Mouse (Mus musculus): ENCODE measurements around the gene Palmd. TPM values are rescaled to one million over a fixed set of nuclear protein-coding genes. Genes with fewer than 3 reads are reported as not detected.

Palmd gene
- polyA plus RNA-seq, 1 experiment: 0.11 TPM

GRCm38 (mm10) chr3:116946476-116946875 is 22.3 kb downstream of the Palmd start:
- Histone ChIP-seq H3K36me3 (ENCODE audit: control insufficient read depth, insufficient read depth, low read length) (no peaks in the 10 kb centered on the region), H3K4me3 (ENCODE audit: low read depth, low read length) (no peak overlapping the region), H3K27ac (ENCODE audit: insufficient read depth, low read depth, low read length) (no peak overlapping the region), H3K4me1 (ENCODE audit: control insufficient read depth, insufficient read depth, insufficient read length, low read length) (no peaks in the 10 kb centered on the region), H3K27me3 (ENCODE audit: control insufficient read depth, insufficient read depth, low read length) (no peaks in the 10 kb centered on the region)
- 80% methylated on average over 4 of the region's 4 CpGs for WGBS
- TF ChIP-seq CTCF (IDR thresholded peaks at IDR 0.05; ENCODE audit: extremely low read depth, insufficient read length, insufficient replicate concordance, low read depth, low read length): no peak
- TF ChIP-seq POLR2A (IDR thresholded peaks at IDR 0.05; ENCODE audit: low read depth, low read length): no peak

- no peaks in the 10 kb centered on the region for H3K36me3 ChIP-seq (ENCODE audit: control insufficient read depth, insufficient read depth, low read length)
- H3K4me1 ChIP-seq (ENCODE audit: control insufficient read depth, insufficient read depth, insufficient read length, low read length): no peaks in the 10 kb centered on the region
- no peaks in the 10 kb centered on the region for H3K27me3 ChIP-seq (ENCODE audit: control insufficient read depth, insufficient read depth, low read length)
- TF ChIP-seq CTCF (IDR thresholded peaks at IDR 0.05; ENCODE audit: extremely low read depth, insufficient read length, insufficient replicate concordance, low read depth, low read length): no peak
- no peak for TF ChIP-seq POLR2A (IDR thresholded peaks at IDR 0.05; ENCODE audit: low read depth, low read length)
- H3K27ac ChIP-seq (ENCODE audit: insufficient read depth, low read depth, low read length): no peak overlapping the region
- WGBS: 86% methylated on average over 4 of the region's 4 CpGs
- no peak overlapping the region for H3K4me3 ChIP-seq (ENCODE audit: low read depth, low read length)
These were observed 25.4 kb downstream of the Palmd start for GRCm38 (mm10) chr3:116943422-116943821.

- WGBS: 52% methylated on average over 6 of the region's 6 CpGs
- no peak for TF ChIP-seq POLR2A (IDR thresholded peaks at IDR 0.05; ENCODE audit: low read depth, low read length)
- TF ChIP-seq CTCF (IDR thresholded peaks at IDR 0.05; ENCODE audit: extremely low read depth, insufficient read length, insufficient replicate concordance, low read depth, low read length): no peak
- Histone ChIP-seq H3K36me3 (ENCODE audit: control insufficient read depth, insufficient read depth, low read length) (no peaks in the 10 kb centered on the region), H3K27me3 (ENCODE audit: control insufficient read depth, insufficient read depth, low read length) (no peaks in the 10 kb centered on the region), H3K4me1 (ENCODE audit: control insufficient read depth, insufficient read depth, insufficient read length, low read length) (no peaks in the 10 kb centered on the region), H3K27ac (ENCODE audit: insufficient read depth, low read depth, low read length) (no peak overlapping the region), H3K4me3 (ENCODE audit: low read depth, low read length) (no peak overlapping the region)
These were observed 26.0 kb downstream of the Palmd start for GRCm38 (mm10) chr3:116942751-116943150.

GRCm38 (mm10) chr3:116941559-116942117 is 27.1 kb downstream of the Palmd start:
- WGBS: 95% methylated on average over 1 of the region's 1 CpGs
- TF ChIP-seq POLR2A (IDR thresholded peaks at IDR 0.05; ENCODE audit: low read depth, low read length) (no peak), CTCF (IDR thresholded peaks at IDR 0.05; ENCODE audit: extremely low read depth, insufficient read length, insufficient replicate concordance, low read depth, low read length) (no peak)
- Histone ChIP-seq H3K36me3 (ENCODE audit: control insufficient read depth, insufficient read depth, low read length) (no peaks in the 10 kb centered on the region), H3K4me1 (ENCODE audit: control insufficient read depth, insufficient read depth, insufficient read length, low read length) (no peaks in the 10 kb centered on the region), H3K4me3 (ENCODE audit: low read depth, low read length) (no peak overlapping the region), H3K27me3 (ENCODE audit: control insufficient read depth, insufficient read depth, low read length) (no peaks in the 10 kb centered on the region), H3K27ac (ENCODE audit: insufficient read depth, low read depth, low read length) (no peak overlapping the region)

GRCm38 (mm10) chr3:116940804-116941558 is 27.8 kb downstream of the Palmd start:
- H3K4me1 ChIP-seq (ENCODE audit: control insufficient read depth, insufficient read depth, insufficient read length, low read length): no peaks in the 10 kb centered on the region
- H3K36me3 ChIP-seq (ENCODE audit: control insufficient read depth, insufficient read depth, low read length): no peaks in the 10 kb centered on the region
- H3K27me3 ChIP-seq (ENCODE audit: control insufficient read depth, insufficient read depth, low read length): no peaks in the 10 kb centered on the region
- no peak overlapping the region for H3K27ac ChIP-seq (ENCODE audit: insufficient read depth, low read depth, low read length)
- no peak for TF ChIP-seq POLR2A (IDR thresholded peaks at IDR 0.05; ENCODE audit: low read depth, low read length)
- TF ChIP-seq CTCF (IDR thresholded peaks at IDR 0.05; ENCODE audit: extremely low read depth, insufficient read length, insufficient replicate concordance, low read depth, low read length): no peak
- WGBS: 71% methylated on average over 10 of the region's 10 CpGs
- no peak overlapping the region for H3K4me3 ChIP-seq (ENCODE audit: low read depth, low read length)

- WGBS: 70% methylated on average over 4 of the region's 4 CpGs
- Histone ChIP-seq H3K27me3 (ENCODE audit: control insufficient read depth, insufficient read depth, low read length) (no peaks in the 10 kb centered on the region), H3K4me1 (ENCODE audit: control insufficient read depth, insufficient read depth, insufficient read length, low read length) (no peaks in the 10 kb centered on the region), H3K27ac (ENCODE audit: insufficient read depth, low read depth, low read length) (no peak overlapping the region), H3K4me3 (ENCODE audit: low read depth, low read length) (no peak overlapping the region), H3K36me3 (ENCODE audit: control insufficient read depth, insufficient read depth, low read length) (no peaks in the 10 kb centered on the region)
- TF ChIP-seq CTCF (IDR thresholded peaks at IDR 0.05; ENCODE audit: extremely low read depth, insufficient read length, insufficient replicate concordance, low read depth, low read length) (no peak), POLR2A (IDR thresholded peaks at IDR 0.05; ENCODE audit: low read depth, low read length) (no peak)
These were observed 31.7 kb downstream of the Palmd start for GRCm38 (mm10) chr3:116936934-116937691.

GRCm38 (mm10) chr3:116933158-116933557 is 35.6 kb downstream of the Palmd start:
- no peaks in the 10 kb centered on the region for H3K36me3 ChIP-seq (ENCODE audit: control insufficient read depth, insufficient read depth, low read length)
- H3K4me1 ChIP-seq (ENCODE audit: control insufficient read depth, insufficient read depth, insufficient read length, low read length): no peaks in the 10 kb centered on the region
- TF ChIP-seq POLR2A (IDR thresholded peaks at IDR 0.05; ENCODE audit: low read depth, low read length) (no peak), CTCF (IDR thresholded peaks at IDR 0.05; ENCODE audit: extremely low read depth, insufficient read length, insufficient replicate concordance, low read depth, low read length) (no peak)
- no peak overlapping the region for H3K27ac ChIP-seq (ENCODE audit: insufficient read depth, low read depth, low read length)
- no peak overlapping the region for H3K4me3 ChIP-seq (ENCODE audit: low read depth, low read length)
- WGBS: 63% methylated on average over 1 of the region's 1 CpGs
- no peaks in the 10 kb centered on the region for H3K27me3 ChIP-seq (ENCODE audit: control insufficient read depth, insufficient read depth, low read length)
